ENCODE assay signal across 25 mouse cellular contexts in genomic region chr4:56193365-56193764, GRCm38 (mm10).
DNase-seq lines count a peak whose midpoint lies in the region; ATAC-seq and TF ChIP-seq lines count a peak whose summit lies in the region.
"Had no signal": no experiment of that assay in that cellular context is flagged by ENCODE, and none has a peak within 500 bp of the region (broad histone marks: within the 10 kb centered on the region; RNA-seq: fewer than 3 reads in every experiment).

No protein-coding gene starts in this region.

- H3K4me3 ChIP-seq in kidney, postnatal 0 days (replicated peaks; ENCODE audit: low read depth, low read length), result no peak overlapping the region
- H3K4me3 ChIP-seq: embryonic facial prominence, embryonic 10.5 days; embryonic facial prominence, embryonic 12.5 days; forebrain, embryonic 13.5 days; forebrain, embryonic 15.5 days had no signal

- no peaks in the 10 kb centered on the region for H3K4me1 ChIP-seq in kidney, postnatal 0 days (replicated peaks; ENCODE audit: insufficient read depth, low read length)
- H3K4me1 ChIP-seq: embryonic facial prominence, embryonic 10.5 days; embryonic facial prominence, embryonic 12.5 days; forebrain, embryonic 13.5 days; forebrain, embryonic 15.5 days had no signal

- no peak overlapping the region for H3K9ac ChIP-seq in kidney, postnatal 0 days (ENCODE audit: low read depth, low read length)
- H3K9ac ChIP-seq: embryonic facial prominence, embryonic 12.5 days; forebrain, embryonic 13.5 days; forebrain, embryonic 15.5 days; forebrain, postnatal 0 days had no signal

- TF ChIP-seq CTCF in kidney, postnatal 0 days (IDR thresholded peaks at IDR 0.05; ENCODE audit: low read depth), result no peak

- whole genome bisulfite sequencing in kidney, postnatal 0 days, result 73% methylated on average over 2 of the region's 2 CpGs

- H3K9me3 ChIP-seq in kidney, postnatal 0 days (replicated peaks; ENCODE audit: low read length), result no peaks in the 10 kb centered on the region
- H3K9me3 ChIP-seq: embryonic facial prominence, embryonic 10.5 days; embryonic facial prominence, embryonic 12.5 days; forebrain, embryonic 13.5 days; forebrain, embryonic 15.5 days; G1E had no signal

- ATAC-seq in kidney, postnatal 0 days (replicated peaks; ENCODE audit: low FRiP score, low read depth), result no peak
- ATAC-seq: activated CD4-positive, CD25-positive, alpha-beta regulatory T cell, adult 4 months; CD4-positive, CD25-positive, alpha-beta regulatory T cell, adult 4 months; forebrain, embryonic 13.5 days; forebrain, embryonic 15.5 days; forebrain, postnatal 0 days; Patski had no signal

- no peak overlapping the region for H3K4me2 ChIP-seq in kidney, postnatal 0 days (ENCODE audit: low read length)
- H3K4me2 ChIP-seq: embryonic facial prominence, embryonic 12.5 days; forebrain, embryonic 13.5 days; forebrain, embryonic 15.5 days had no signal

- H3K27me3 ChIP-seq in kidney, postnatal 0 days (ENCODE audit: insufficient read depth, low read length), result no peaks in the 10 kb centered on the region
- H3K27me3 ChIP-seq: CH12.LX; embryonic facial prominence, embryonic 12.5 days; forebrain, embryonic 13.5 days; forebrain, embryonic 15.5 days; Patski had no signal

- peak; percentile 8 for DNase-seq in embryo, embryonic 10 days (ENCODE audit: low spot score)
- DNase-seq in embryo, embryonic 11 days, result no peak
- peak; percentile 10 for DNase-seq in kidney, postnatal 0 days (ENCODE audit: low spot score)
- DNase-seq in kidney, adult 8-10 months, result no peak
- DNase-seq in retina, postnatal 1 day, result peak; percentile 6
- DNase-seq in retina, embryonic 14.5 days (ENCODE audit: low spot score), result no peak
- DNase-seq: adrenal gland, adult 8-10 months; adrenal gland, postnatal 14 days; adrenal gland, postnatal 36 days; B cell, adult 2 months; cerebellum, adult 11-12 months; cerebellum, adult 2 months; cerebellum, adult 9-10 months; cerebellum, postnatal 10 days; cerebellum, postnatal 25 days; forebrain, postnatal 0 days had no signal

- no peak overlapping the region for H3K27ac ChIP-seq in kidney, postnatal 0 days
- H3K27ac ChIP-seq: embryonic facial prominence, embryonic 10.5 days; embryonic facial prominence, embryonic 12.5 days; forebrain, embryonic 13.5 days; forebrain, embryonic 15.5 days had no signal

- H3K36me3 ChIP-seq in kidney, postnatal 0 days (ENCODE audit: insufficient read depth, low read length), result no peaks in the 10 kb centered on the region
- H3K36me3 ChIP-seq: embryonic facial prominence, embryonic 10.5 days; embryonic facial prominence, embryonic 12.5 days; forebrain, embryonic 15.5 days; G1E had no signal

Comparison
In these comparisons a context has a peak if more than half of its experiments do, and no peak if none do; other contexts are left out.
1. DNase-seq: peak in embryo, embryonic 10 days (single experiment), kidney, postnatal 0 days (single experiment) and retina, postnatal 1 day (single experiment); none in embryo, embryonic 11 days (single experiment), kidney, adult 8-10 months (0 of 2) and retina, embryonic 14.5 days (single experiment).